In the genomic region with DNA sequence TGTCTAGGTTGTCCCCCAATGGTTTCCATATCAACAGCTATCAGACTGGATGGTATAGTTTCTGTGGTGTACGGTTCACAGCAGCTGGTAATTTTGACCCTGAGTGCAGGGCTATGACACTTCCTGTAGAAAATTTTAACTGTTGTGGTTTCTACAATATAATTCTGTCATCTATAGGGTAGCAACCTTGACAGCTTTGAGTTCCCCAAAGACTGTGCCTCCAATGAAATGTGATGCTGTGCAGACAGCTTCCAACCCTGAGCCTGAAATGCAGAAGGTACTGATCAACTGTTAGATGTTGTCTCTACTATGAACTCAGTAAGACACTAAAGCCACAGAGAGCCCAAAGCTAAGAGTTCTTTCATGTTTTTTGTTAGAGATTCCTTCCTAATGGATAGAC, we compare ENCODE assay signal across 21 mouse cellular contexts.
DNase-seq lines count a peak whose midpoint lies in the region; ATAC-seq lines count a peak whose summit lies in the region.
"Had no signal": no experiment of that assay in that cellular context is flagged by ENCODE, and none has a peak within 500 bp of the region (broad histone marks: within the 10 kb centered on the region; RNA-seq: fewer than 3 reads in every experiment).

No protein-coding gene starts in this region.

- no peak overlapping the region for H3K9ac ChIP-seq in intestine, embryonic 14.5 days (ENCODE audit: low read length)
- H3K9ac ChIP-seq in intestine, embryonic 16.5 days (ENCODE audit: low read depth, low read length): no peak overlapping the region

- no peak overlapping the region for H3K27ac ChIP-seq in intestine, embryonic 14.5 days (ENCODE audit: low read depth)
- no peak overlapping the region for H3K27ac ChIP-seq in intestine, embryonic 16.5 days (ENCODE audit: low read length)

- no peak overlapping the region for H3K4me3 ChIP-seq in intestine, embryonic 14.5 days (ENCODE audit: low read depth, low read length)
- no peak overlapping the region for H3K4me3 ChIP-seq in intestine, embryonic 16.5 days (ENCODE audit: low read length)

- H3K9me3 ChIP-seq in intestine, embryonic 14.5 days (ENCODE audit: control insufficient read depth, low read length): no peaks in the 10 kb centered on the region
- H3K9me3 ChIP-seq in intestine, embryonic 16.5 days (ENCODE audit: control insufficient read depth, low read length): no peaks in the 10 kb centered on the region

- H3K36me3 ChIP-seq in intestine, embryonic 14.5 days (ENCODE audit: control insufficient read depth, insufficient read depth, low read length): no peaks in the 10 kb centered on the region
- H3K36me3 ChIP-seq in intestine, embryonic 16.5 days (ENCODE audit: control insufficient read depth, insufficient read depth, low read length): no peaks in the 10 kb centered on the region
- H3K36me3 ChIP-seq: G1E had no signal

- peak; percentile 20 for DNase-seq in intestine, embryonic 14.5 days (ENCODE audit: low spot score)
- DNase-seq in urinary bladder, postnatal 14 days (ENCODE audit: low spot score): no peak
- DNase-seq in adrenal gland, adult 2 months: no peak
- DNase-seq: adrenal gland, adult 8-10 months; adrenal gland, postnatal 10 days; adrenal gland, postnatal 14 days; adrenal gland, postnatal 25 days; adrenal gland, postnatal 36 days; B cell, adult 2 months; cerebellum, adult 11 months; cerebellum, adult 11-12 months; cerebellum, adult 18-20 months; cerebellum, adult 2 months had no signal

- no peak overlapping the region for H3K4me2 ChIP-seq in intestine, embryonic 14.5 days (ENCODE audit: low read length)
- no peak overlapping the region for H3K4me2 ChIP-seq in intestine, embryonic 16.5 days (ENCODE audit: low read depth, low read length)

- H3K27me3 ChIP-seq in intestine, embryonic 14.5 days (replicated peaks; ENCODE audit: control insufficient read depth, insufficient read depth, low read length): no peaks in the 10 kb centered on the region
- no peaks in the 10 kb centered on the region for H3K27me3 ChIP-seq in intestine, embryonic 16.5 days (replicated peaks; ENCODE audit: control insufficient read depth, insufficient read depth, low read length)
- H3K27me3 ChIP-seq: CH12.LX, Patski had no signal

- no peak for ATAC-seq in intestine, embryonic 14.5 days (replicated peaks; ENCODE audit: low FRiP score, low TSS enrichment, low read depth)
- ATAC-seq in intestine, embryonic 16.5 days: no peak
- ATAC-seq in common myeloid progenitor, adult 5-6 weeks (replicated peaks; ENCODE audit: low read depth, poor library complexity, severe bottlenecking): peak; percentile 42
- peak; percentile 51 to 62; a peak in 1 of 4 replicates for ATAC-seq in hematopoietic stem cell, adult 5-6 weeks (replicated peaks in 1 of 2; ENCODE audit: insufficient read depth in 1 of 2, low FRiP score in 2 of 2, low TSS enrichment in 1 of 2, low read depth in 1 of 2, poor library complexity in 2 of 2, severe bottlenecking in 2 of 2)
- ATAC-seq: activated CD4-positive, CD25-positive, alpha-beta regulatory T cell, adult 4 months; CD4-positive, CD25-positive, alpha-beta regulatory T cell, adult 4 months; Patski had no signal

- no peaks in the 10 kb centered on the region for H3K4me1 ChIP-seq in intestine, embryonic 14.5 days (replicated peaks; ENCODE audit: control insufficient read depth, insufficient read depth, low read length)
- H3K4me1 ChIP-seq in intestine, embryonic 16.5 days (ENCODE audit: control insufficient read depth, insufficient read depth, low read length): 0 out of 2 replicates have a peak, but pooled peaks cover 2% of the 10 kb centered on the region

- 77% methylated on average over 1 of the region's 1 CpGs for WGBS in intestine, embryonic 14.5 days
- WGBS in intestine, embryonic 16.5 days: 58% methylated on average over 1 of the region's 1 CpGs

Comparison
In these comparisons a context has a peak if more than half of its experiments do, and no peak if none do; other contexts are left out.
1. ATAC-seq: peak in common myeloid progenitor, adult 5-6 weeks (single experiment) and hematopoietic stem cell, adult 5-6 weeks (2 of 2); none in intestine, embryonic 14.5 days (single experiment) and intestine, embryonic 16.5 days (single experiment).